Mouse (Mus musculus) ES-E14 (cell line): ENCODE results near the gene Ncapg2. TPM values are rescaled to one million over a fixed set of nuclear protein-coding genes. Genes with fewer than 3 reads are reported as not detected.

Experiments
- DNase-seq: peaks from one replicate; pipeline ENCODE4 v3.0.0-alpha.2; 2013; ENCODE audit warnings: low read depth, low spot score
- H3K27ac ChIP-seq: 2 replicates; pipeline ENCODE4 v1.5.1; 2012; ENCODE audit warnings: low read depth, mild to moderate bottlenecking, low read length, moderate library complexity, mixed read lengths; ENCODE audit not compliant: poor library complexity, insufficient read depth, severe bottlenecking
- H3K36me3 ChIP-seq: 2 replicates; pipeline ENCODE4 v1.6.1; 2012; ENCODE audit warnings: mild to moderate bottlenecking, low read length, moderate library complexity, mixed read lengths; ENCODE audit not compliant: control insufficient read depth, poor library complexity, insufficient read depth, severe bottlenecking
- H3K4me1 ChIP-seq, 2 experiments: fragments of 150-350 bp in 1 of 2; sonication (generic) in 1 of 2; 2 replicates each; pipeline ENCODE4 v1.6.1; 2012; ENCODE audit warnings: low read length in 2 of 2, mild to moderate bottlenecking in 1 of 2, mixed read lengths in 1 of 2; ENCODE audit not compliant: control insufficient read depth in 2 of 2, insufficient read depth in 2 of 2, poor library complexity in 1 of 2
- H3K4me3 ChIP-seq, 2 experiments: fragments of 150-350 bp in 1 of 2; sonication (generic) in 1 of 2; 2 replicates each; pipeline ENCODE4 v1.5.1; 2012; ENCODE audit warnings: low read length in 2 of 2, low read depth in 1 of 2, mild to moderate bottlenecking in 1 of 2, mixed read lengths in 1 of 2; ENCODE audit not compliant: insufficient read depth in 1 of 2, poor library complexity in 1 of 2, severe bottlenecking in 1 of 2
- H3K9ac ChIP-seq: 2 replicates; pipeline ENCODE4 v1.6.1; 2012; ENCODE audit warnings: low read depth, mild to moderate bottlenecking, low read length, mixed read lengths; ENCODE audit not compliant: poor library complexity, insufficient read depth, severe bottlenecking
- H3K9me3 ChIP-seq: fragments of 150-350 bp; sonication (generic); 2 replicates; pipeline ENCODE4 v1.6.1; 2012; ENCODE audit warnings: low read depth, mild to moderate bottlenecking, low read length; ENCODE audit not compliant: control insufficient read depth, insufficient read depth
- CHD2 ChIP-seq: IDR thresholded peaks from 2 replicates; pipeline ENCODE4 v1.6.1; 2014; ENCODE audit warnings: mild to moderate bottlenecking, low read depth, low read length, inconsistent platforms
- HCFC1 ChIP-seq: IDR thresholded peaks from 2 replicates; pipeline ENCODE4 v1.6.1; 2012; ENCODE audit warnings: low read length, inconsistent platforms, borderline replicate concordance; ENCODE audit not compliant: insufficient read depth
- MAFK ChIP-seq: IDR thresholded peaks from 2 replicates; pipeline ENCODE4 v1.6.1; 2014; ENCODE audit warnings: mild to moderate bottlenecking, low read depth, low read length, inconsistent platforms; ENCODE audit not compliant: insufficient read depth
- ZC3H11A ChIP-seq: IDR thresholded peaks from 2 replicates; pipeline ENCODE4 v1.6.1; 2012; ENCODE audit warnings: low read depth, mild to moderate bottlenecking, inconsistent platforms, low read length, borderline replicate concordance
- ZNF384 ChIP-seq: IDR thresholded peaks from 2 replicates; pipeline ENCODE4 v1.6.1; 2012; ENCODE audit warnings: low read depth, low read length, inconsistent platforms
- in situ Hi-C, 2 experiments: fragments of 600-800 bp; cut with MboI; formaldehyde crosslinking; loops; one replicate each; pipeline ENCODE4 v1.15.1; 2025; ENCODE audit warnings: low sequenced_read_pairs in 2 of 2, inconsistent platforms in 1 of 2; ENCODE audit not compliant: unreplicated experiment in 2 of 2
- total RNA-seq: library from RNA; depleted of rRNA; stranded (reverse); fragments of 300-350 nt; gene quantifications from 2 replicates; pipeline ENCODE4 v1.2.3, GENCODE M21; 2012

Ncapg2 gene
- total RNA-seq, 1 experiment: 55.4 TPM

- no peak for DNase-seq
- in situ Hi-C loops: no loop called here
- no peak overlapping the region for H3K4me3 ChIP-seq
These were observed 79.8 kb downstream of the Ncapg2 start for GRCm38 (mm10) chr12:116484991-116485390.

GRCm38 (mm10) chr12:116485591-116486403 is 80.6 kb downstream of the Ncapg2 start, which contains the start of gene Ptprn2:
Gene Ptprn2, plus strand, starts transcription at chr12:116485720.
- TF ChIP-seq HCFC1: 0 out of 2 replicates have a peak, but pooled peaks have one; percentile 20
- no peak for TF ChIP-seq ZNF384
- Histone ChIP-seq H3K27ac (no peak within 1 kb of the TSS), H3K4me1 (peaks cover 0 to 9% of the 10 kb centered on the region in 2 experiments; a peak in 1 of 4 replicates), H3K4me3 (peak within 1 kb of the TSS; percentile 64 to 78), H3K9me3 (no peaks in the 10 kb centered on the region), H3K36me3 (no peaks in the 10 kb centered on the region), H3K9ac (peak within 1 kb of the TSS; percentile 58; the same call in 1 of the 2 replicates)
- DNase-seq: peak; percentile 56
- in situ Hi-C loops: no loop called here

More at GRCm38 (mm10) chr12:116484991-116485390, 79.8 kb downstream of the Ncapg2 start:
- Histone ChIP-seq H3K27ac (no peak overlapping the region), H3K9ac (no peak overlapping the region), H3K4me1 (peaks cover 0 to 9% of the 10 kb centered on the region in 2 experiments; a peak in 1 of 4 replicates), H3K36me3 (no peaks in the 10 kb centered on the region), H3K9me3 (no peaks in the 10 kb centered on the region)
- no peak for TF ChIP-seq HCFC1
- no peak for TF ChIP-seq ZNF384
- no peak for TF ChIP-seq MAFK
- no peak for TF ChIP-seq ZC3H11A
- no peak for TF ChIP-seq CHD2

- TF ChIP-seq MAFK: no peak
- TF ChIP-seq ZC3H11A: no peak
- no peak for TF ChIP-seq HCFC1
- TF ChIP-seq CHD2: no peak
- TF ChIP-seq ZNF384: no peak
- Histone ChIP-seq H3K36me3 (no peaks in the 10 kb centered on the region), H3K9me3 (no peaks in the 10 kb centered on the region), H3K4me3 (peak overlapping the region; percentile 64 to 78), H3K27ac (no peak overlapping the region), H3K9ac (no peak overlapping the region), H3K4me1 (peaks cover 0 to 9% of the 10 kb centered on the region in 2 experiments; a peak in 1 of 4 replicates)
- no peak for DNase-seq
- in situ Hi-C loops: no loop called here
These were observed 81.2 kb downstream of the Ncapg2 start for GRCm38 (mm10) chr12:116486404-116486730.

- H3K9me3 ChIP-seq: no peaks in the 10 kb centered on the region
- in situ Hi-C loops: no loop called here
These were observed 83.6 kb downstream of the Ncapg2 start for GRCm38 (mm10) chr12:116488836-116489235.

More at GRCm38 (mm10) chr12:116488836-116489235, 83.6 kb downstream of the Ncapg2 start:
- Histone ChIP-seq H3K4me1 (peaks cover 0 to 9% of the 10 kb centered on the region in 2 experiments; a peak in 1 of 4 replicates), H3K27ac (no peak overlapping the region), H3K4me3 (no peak overlapping the region), H3K9ac (no peak overlapping the region), H3K36me3 (no peaks in the 10 kb centered on the region)
- TF ChIP-seq ZC3H11A: no peak
- no peak for TF ChIP-seq MAFK
- TF ChIP-seq CHD2: no peak
- no peak for TF ChIP-seq ZNF384
- TF ChIP-seq HCFC1: no peak
- no peak for DNase-seq
